Mouse (Mus musculus): Measurements from ENCODE around the gene Olfr689. TPM values are rescaled to one million over a fixed set of nuclear protein-coding genes. Genes with fewer than 3 reads are reported as not detected.
A peak's percentile ranks its signal among the peaks of the same experiment; 100 is the strongest.
"Not testable (repeated sequence)": the region's sequence is repeated elsewhere in the genome, so short reads cannot be mapped to it uniquely, and the experiment has no call there.

Gene Olfr689
- not detected in 2 replicates for polyA plus RNA-seq (2015; fragmentation: Nextera tagmentation; extraction: Ambion mirVana)

DNA sequence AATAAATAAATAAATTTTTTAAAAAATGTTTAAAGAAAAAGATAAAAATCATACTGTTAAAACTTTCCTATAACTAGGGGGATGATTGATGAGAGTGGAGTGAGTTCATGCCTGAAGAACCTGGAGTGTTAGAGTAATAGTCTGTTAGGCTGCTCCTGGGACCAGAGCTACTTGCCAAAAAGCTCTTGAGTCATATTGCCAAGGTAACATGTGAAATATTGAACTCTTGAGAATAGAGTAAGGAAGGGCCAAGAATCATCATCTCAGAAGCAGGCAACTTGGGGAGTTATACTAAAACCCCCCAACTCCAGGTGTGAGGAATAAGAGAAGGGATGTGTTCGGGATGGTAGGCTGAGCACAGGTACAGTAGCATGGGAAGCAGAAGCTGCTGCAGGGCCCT, at the start of gene Olfr689:
TSS of gene Olfr689 (plus strand) at position 301 of the 400 bp plus-strand sequence.
- H3K9ac ChIP-seq (ENCODE audit: low read depth, low read length), result no peak within 1 kb of the TSS
- WGBS, result 80% methylated on average over 1 of the region's 1 CpGs
- H3K27me3 ChIP-seq (replicated peaks; ENCODE audit: control insufficient read depth, insufficient read depth, low read length), result no peaks in the 10 kb centered on the region
- ATAC-seq, result no peak
- no peaks in the 10 kb centered on the region for H3K36me3 ChIP-seq (ENCODE audit: control insufficient read depth, insufficient read depth, low read length)
- no peak within 1 kb of the TSS for H3K4me2 ChIP-seq (ENCODE audit: low read depth, low read length)
- H3K27ac ChIP-seq (ENCODE audit: low read length), result no peak within 1 kb of the TSS
- H3K9me3 ChIP-seq (ENCODE audit: control insufficient read depth, low read length), result no peaks in the 10 kb centered on the region
- no peaks in the 10 kb centered on the region for H3K4me1 ChIP-seq (ENCODE audit: control insufficient read depth, insufficient read depth, low read length)
- H3K4me3 ChIP-seq (ENCODE audit: low read length), result no peak within 1 kb of the TSS

DNA sequence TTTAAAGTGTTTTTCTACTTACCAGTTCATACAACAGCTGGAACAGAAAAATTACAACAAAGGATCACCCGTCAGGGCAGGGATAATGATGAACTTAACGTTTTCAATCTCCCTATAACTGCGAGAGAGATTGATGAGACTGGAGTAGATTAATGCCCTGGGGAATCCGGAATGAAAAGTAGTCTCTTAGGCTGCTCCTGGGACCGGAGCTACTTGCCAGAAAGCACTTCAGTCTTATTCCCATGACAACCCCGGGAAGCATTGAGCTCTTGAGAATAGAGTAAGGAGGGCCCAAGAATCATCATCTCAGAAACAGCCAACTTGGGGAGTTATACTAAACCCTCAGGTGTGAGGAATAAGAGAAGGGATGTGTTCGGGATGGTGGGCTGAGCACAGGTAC, 38.5 kb upstream of the Olfr689 start:
- Histone ChIP-seq H3K9me3 (ENCODE audit: control insufficient read depth, low read length) (no peaks in the 10 kb centered on the region), H3K4me3 (ENCODE audit: low read length) (no peak overlapping the region), H3K4me1 (ENCODE audit: control insufficient read depth, insufficient read depth, low read length) (no peaks in the 10 kb centered on the region), H3K36me3 (ENCODE audit: control insufficient read depth, insufficient read depth, low read length) (no peaks in the 10 kb centered on the region), H3K9ac (ENCODE audit: low read depth, low read length) (no peak overlapping the region), H3K27ac (ENCODE audit: low read length) (no peak overlapping the region), H3K4me2 (ENCODE audit: low read depth, low read length) (no peak overlapping the region), H3K27me3 (replicated peaks; ENCODE audit: control insufficient read depth, insufficient read depth, low read length) (no peaks in the 10 kb centered on the region)
- ATAC-seq, result no peak
- 63% methylated on average over 7 of the region's 7 CpGs for WGBS

GRCm38 (mm10) chr7:105287795-105288194, 23.2 kb upstream of the Olfr689 start, which contains the start of gene Olfr688:
Olfr688 (plus strand) TSS chr7:105288095.
- Histone ChIP-seq H3K27ac (ENCODE audit: low read length) (no peak within 1 kb of the TSS), H3K36me3 (ENCODE audit: control insufficient read depth, insufficient read depth, low read length) (no peaks in the 10 kb centered on the region), H3K9ac (ENCODE audit: low read depth, low read length) (no peak within 1 kb of the TSS), H3K4me2 (ENCODE audit: low read depth, low read length) (no peak within 1 kb of the TSS), H3K4me3 (ENCODE audit: low read length) (no peak within 1 kb of the TSS), H3K4me1 (ENCODE audit: control insufficient read depth, insufficient read depth, low read length) (no peaks in the 10 kb centered on the region), H3K9me3 (ENCODE audit: control insufficient read depth, low read length) (no peaks in the 10 kb centered on the region), H3K27me3 (replicated peaks; ENCODE audit: control insufficient read depth, insufficient read depth, low read length) (no peaks in the 10 kb centered on the region)
- ATAC-seq, result no peak
- WGBS, result 78% methylated on average over 6 of the region's 6 CpGs

- no peak overlapping the region for H3K4me2 ChIP-seq (ENCODE audit: low read depth, low read length)
- H3K27ac ChIP-seq (ENCODE audit: low read length), result no peak overlapping the region
- no peaks in the 10 kb centered on the region for H3K36me3 ChIP-seq (ENCODE audit: control insufficient read depth, insufficient read depth, low read length)
- H3K27me3 ChIP-seq (replicated peaks; ENCODE audit: control insufficient read depth, insufficient read depth, low read length), result no peaks in the 10 kb centered on the region
- no peak overlapping the region for H3K4me3 ChIP-seq (ENCODE audit: low read length)
- no peaks in the 10 kb centered on the region for H3K9me3 ChIP-seq (ENCODE audit: control insufficient read depth, low read length)
- H3K9ac ChIP-seq (ENCODE audit: low read depth, low read length), result no peak overlapping the region
- no peaks in the 10 kb centered on the region for H3K4me1 ChIP-seq (ENCODE audit: control insufficient read depth, insufficient read depth, low read length)
- no peak for ATAC-seq
Observed at GRCm38 (mm10) chr7:105290051-105290450, 20.9 kb upstream of the Olfr689 start.

DNA sequence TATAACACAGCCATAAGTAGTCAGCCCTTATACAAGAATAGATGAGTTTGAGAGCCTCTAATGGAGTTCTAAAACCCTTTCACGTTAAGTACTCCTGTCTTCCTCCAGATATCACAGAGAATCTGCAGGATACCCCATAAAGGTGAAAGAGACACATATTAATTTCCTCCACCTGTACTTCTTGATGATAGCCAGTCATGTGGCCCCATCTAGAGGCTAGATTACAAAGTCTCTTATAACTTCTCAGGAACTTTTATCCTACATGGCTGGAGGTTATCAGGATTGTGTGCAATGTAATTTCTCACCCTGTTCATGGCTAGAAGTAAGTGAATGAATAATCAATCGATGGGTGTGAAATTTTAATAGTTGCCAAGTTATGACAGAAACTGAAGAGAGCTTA, 14.3 kb downstream of the Olfr689 start:
- 73% methylated on average over 2 of the region's 2 CpGs for WGBS
- Histone ChIP-seq H3K27ac (ENCODE audit: low read length) (no peak overlapping the region), H3K9ac (ENCODE audit: low read depth, low read length) (no peak overlapping the region), H3K4me3 (ENCODE audit: low read length) (no peak overlapping the region), H3K4me2 (ENCODE audit: low read depth, low read length) (no peak overlapping the region), H3K4me1 (ENCODE audit: control insufficient read depth, insufficient read depth, low read length) (no peaks in the 10 kb centered on the region), H3K9me3 (ENCODE audit: control insufficient read depth, low read length) (no peaks in the 10 kb centered on the region), H3K36me3 (ENCODE audit: control insufficient read depth, insufficient read depth, low read length) (no peaks in the 10 kb centered on the region), H3K27me3 (replicated peaks; ENCODE audit: control insufficient read depth, insufficient read depth, low read length) (no peaks in the 10 kb centered on the region)
- ATAC-seq, result no peak

- H3K9ac ChIP-seq (ENCODE audit: low read depth, low read length), result no peak within 1 kb of the TSS
- H3K36me3 ChIP-seq (ENCODE audit: control insufficient read depth, insufficient read depth, low read length), result no peaks in the 10 kb centered on the region
- H3K9me3 ChIP-seq (ENCODE audit: control insufficient read depth, low read length), result no peaks in the 10 kb centered on the region
- H3K4me1 ChIP-seq (ENCODE audit: control insufficient read depth, insufficient read depth, low read length), result no peaks in the 10 kb centered on the region
- no peak within 1 kb of the TSS for H3K27ac ChIP-seq (ENCODE audit: low read length)
- H3K4me3 ChIP-seq (ENCODE audit: low read length), result no peak within 1 kb of the TSS
- no peaks in the 10 kb centered on the region for H3K27me3 ChIP-seq (replicated peaks; ENCODE audit: control insufficient read depth, insufficient read depth, low read length)
- WGBS, result 76% methylated on average over 1 of the region's 1 CpGs
- ATAC-seq, result no peak
- H3K4me2 ChIP-seq (ENCODE audit: low read depth, low read length), result no peak within 1 kb of the TSS
Observed at GRCm38 (mm10) chr7:105334004-105334403, 23.0 kb downstream of the Olfr689 start, which contains the start of gene Olfr690. Olfr690 (minus strand) TSS chr7:105334104.

DNA sequence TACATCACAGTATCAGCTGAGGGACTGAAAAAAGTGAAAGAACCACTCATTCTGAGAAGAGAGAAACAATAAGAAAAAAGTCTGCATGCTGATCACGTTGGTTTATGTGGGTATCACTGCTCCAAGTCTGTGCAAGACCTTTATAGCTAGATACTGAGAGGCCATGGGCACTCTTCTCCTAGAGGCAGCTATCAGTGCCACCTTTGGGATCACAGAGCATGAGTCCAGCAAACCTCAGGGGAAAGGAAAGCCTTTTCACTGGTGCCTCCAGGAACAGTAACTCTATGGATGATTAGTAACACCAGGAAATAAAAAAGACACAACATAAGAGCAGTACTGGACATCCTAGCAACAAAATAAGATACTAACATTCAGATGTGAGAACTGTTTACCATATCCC, 31.2 kb downstream of the Olfr689 start, which contains the start of gene Olfr691:
TSS of gene Olfr691 (minus strand) at position 101 of the 400 bp plus-strand sequence.
- H3K4me1 ChIP-seq (ENCODE audit: control insufficient read depth, insufficient read depth, low read length), result no peaks in the 10 kb centered on the region
- H3K27ac ChIP-seq (ENCODE audit: low read length), result no peak within 1 kb of the TSS
- WGBS, result 51% methylated on average over 1 of the region's 1 CpGs
- ATAC-seq, result no peak
- no peaks in the 10 kb centered on the region for H3K36me3 ChIP-seq (ENCODE audit: control insufficient read depth, insufficient read depth, low read length)
- no peaks in the 10 kb centered on the region for H3K9me3 ChIP-seq (ENCODE audit: control insufficient read depth, low read length)
- no peak within 1 kb of the TSS for H3K4me2 ChIP-seq (ENCODE audit: low read depth, low read length)
- H3K9ac ChIP-seq (ENCODE audit: low read depth, low read length), result no peak within 1 kb of the TSS
- H3K4me3 ChIP-seq (ENCODE audit: low read length), result no peak within 1 kb of the TSS
- no peaks in the 10 kb centered on the region for H3K27me3 ChIP-seq (replicated peaks; ENCODE audit: control insufficient read depth, insufficient read depth, low read length)

- H3K4me1 ChIP-seq (ENCODE audit: control insufficient read depth, insufficient read depth, low read length), result no peaks in the 10 kb centered on the region
- no peaks in the 10 kb centered on the region for H3K27me3 ChIP-seq (replicated peaks; ENCODE audit: control insufficient read depth, insufficient read depth, low read length)
- ATAC-seq, result no peak
- no peak overlapping the region for H3K9ac ChIP-seq (ENCODE audit: low read depth, low read length)
- H3K27ac ChIP-seq (ENCODE audit: low read length), result no peak overlapping the region
- no peaks in the 10 kb centered on the region for H3K36me3 ChIP-seq (ENCODE audit: control insufficient read depth, insufficient read depth, low read length)
- no peak overlapping the region for H3K4me2 ChIP-seq (ENCODE audit: low read depth, low read length)
- H3K9me3 ChIP-seq (ENCODE audit: control insufficient read depth, low read length), result no peaks in the 10 kb centered on the region
- WGBS, result 86% methylated on average over 2 of the region's 2 CpGs
- H3K4me3 ChIP-seq (ENCODE audit: low read length), result no peak overlapping the region
Observed at GRCm38 (mm10) chr7:105342752-105343151, 31.8 kb downstream of the Olfr689 start.

- no CpG with 5 or more reads among the region's 5 CpGs for WGBS
- not testable (repeated sequence) for H3K4me1 ChIP-seq (ENCODE audit: control insufficient read depth, insufficient read depth, low read length); H3K4me3 ChIP-seq (ENCODE audit: low read length); H3K4me2 ChIP-seq (ENCODE audit: low read depth, low read length); H3K27ac ChIP-seq (ENCODE audit: low read length); H3K36me3 ChIP-seq (ENCODE audit: control insufficient read depth, insufficient read depth, low read length); H3K9ac ChIP-seq (ENCODE audit: low read depth, low read length); ATAC-seq; H3K9me3 ChIP-seq (ENCODE audit: control insufficient read depth, low read length); H3K27me3 ChIP-seq (replicated peaks; ENCODE audit: control insufficient read depth, insufficient read depth, low read length)
Observed at GRCm38 (mm10) chr7:105356064-105356463, 45.1 kb downstream of the Olfr689 start.

DNA sequence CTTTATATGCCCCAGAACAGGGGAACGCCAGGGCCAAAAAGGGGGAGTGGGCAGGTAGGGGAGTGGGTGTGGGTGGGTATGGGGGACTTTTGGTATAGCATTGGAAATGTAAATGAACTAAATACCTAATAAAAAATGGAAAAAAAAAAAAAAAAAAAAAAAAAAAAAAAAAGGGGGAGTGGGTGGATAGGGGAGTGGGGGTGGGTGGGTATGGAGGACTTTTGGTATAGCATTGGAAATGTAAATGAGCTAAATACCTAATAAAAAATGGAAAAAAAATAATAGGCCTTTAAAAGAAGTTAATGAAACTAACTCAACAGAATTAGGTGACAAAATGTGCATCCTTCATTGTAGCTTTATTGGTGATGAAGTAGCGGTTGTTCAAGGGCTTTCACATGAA, 45.5 kb downstream of the Olfr689 start:
- H3K27ac ChIP-seq (ENCODE audit: low read length); H3K27me3 ChIP-seq (replicated peaks; ENCODE audit: control insufficient read depth, insufficient read depth, low read length); H3K9ac ChIP-seq (ENCODE audit: low read depth, low read length); H3K36me3 ChIP-seq (ENCODE audit: control insufficient read depth, insufficient read depth, low read length); H3K4me3 ChIP-seq (ENCODE audit: low read length); H3K4me2 ChIP-seq (ENCODE audit: low read depth, low read length); H3K9me3 ChIP-seq (ENCODE audit: control insufficient read depth, low read length); H3K4me1 ChIP-seq (ENCODE audit: control insufficient read depth, insufficient read depth, low read length): not testable (repeated sequence)
- 0 out of 2 replicates have a peak, but pooled peaks have one; percentile 65 for ATAC-seq
- 92% methylated on average over 1 of the region's 2 CpGs for WGBS
